Mouse (Mus musculus): Measurements from ENCODE around the gene Schip1. TPM values are rescaled to one million over a fixed set of nuclear protein-coding genes. Genes with fewer than 3 reads are reported as not detected.

Gene Schip1
- total RNA-seq, 2 experiments from 2014 or later, result 19.2 to 30.0 TPM

DNA sequence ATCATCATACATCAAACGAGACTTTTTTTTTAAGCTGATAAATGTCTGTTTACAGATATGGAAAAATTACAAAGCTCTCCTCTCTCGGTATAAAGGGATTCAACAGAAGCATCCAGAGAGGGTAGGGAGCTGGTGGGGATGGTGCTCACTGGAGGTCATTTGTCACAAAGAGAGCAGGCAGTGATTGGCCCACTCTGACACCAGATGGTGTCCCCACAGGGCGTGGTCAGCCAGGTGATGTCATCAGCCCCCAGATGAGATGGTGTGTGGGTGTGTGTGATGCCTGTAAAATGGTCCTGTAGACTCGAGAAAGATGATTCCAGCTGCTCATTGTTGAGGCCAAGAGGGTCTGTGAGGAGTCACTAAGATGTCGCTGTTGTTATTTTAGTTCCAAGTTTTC lies 554.5 kb downstream of the Schip1 start:
- DNase-seq, result no peak

DNA sequence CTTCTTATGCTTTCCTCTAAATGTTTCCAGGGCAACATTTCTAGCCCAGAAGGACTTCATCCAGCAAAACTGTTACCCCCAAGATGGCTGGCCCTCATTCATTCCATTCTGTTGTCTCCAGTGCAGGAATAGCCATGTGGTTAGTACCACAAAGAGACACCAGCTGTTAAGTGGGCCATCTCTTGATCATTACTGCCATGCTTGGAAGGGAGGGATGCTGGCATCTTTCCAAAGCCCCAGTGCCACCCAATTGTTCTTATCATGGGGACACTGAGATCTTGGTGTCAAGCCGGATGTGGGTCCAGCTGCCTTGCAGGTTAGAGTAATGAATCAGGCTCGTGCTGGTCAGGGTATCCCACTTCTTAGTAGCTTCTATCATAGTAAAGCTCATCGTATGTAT lies 557.4 kb downstream of the Schip1 start:
- no peak for DNase-seq

DNA sequence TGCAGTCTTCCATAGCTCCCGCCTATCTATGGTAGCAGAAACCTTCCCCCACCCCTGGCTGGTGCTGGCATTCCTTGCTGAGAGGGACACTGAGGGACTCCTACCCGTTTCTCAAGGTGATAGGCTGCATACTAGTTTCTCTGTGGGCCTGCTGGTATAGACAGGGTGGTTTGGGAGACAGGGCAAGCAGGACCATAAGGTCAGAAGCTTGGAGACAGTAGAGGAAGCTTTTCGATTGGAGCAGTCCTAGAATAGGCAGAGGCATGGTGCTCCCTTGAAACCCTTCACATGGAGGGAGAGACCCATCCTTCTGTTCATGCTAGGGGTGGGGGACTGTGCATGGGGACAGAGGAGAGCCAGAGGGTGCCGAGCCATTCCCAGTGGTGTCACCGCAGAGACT lies 558.4 kb downstream of the Schip1 start:
- DNase-seq, result no peak

DNA sequence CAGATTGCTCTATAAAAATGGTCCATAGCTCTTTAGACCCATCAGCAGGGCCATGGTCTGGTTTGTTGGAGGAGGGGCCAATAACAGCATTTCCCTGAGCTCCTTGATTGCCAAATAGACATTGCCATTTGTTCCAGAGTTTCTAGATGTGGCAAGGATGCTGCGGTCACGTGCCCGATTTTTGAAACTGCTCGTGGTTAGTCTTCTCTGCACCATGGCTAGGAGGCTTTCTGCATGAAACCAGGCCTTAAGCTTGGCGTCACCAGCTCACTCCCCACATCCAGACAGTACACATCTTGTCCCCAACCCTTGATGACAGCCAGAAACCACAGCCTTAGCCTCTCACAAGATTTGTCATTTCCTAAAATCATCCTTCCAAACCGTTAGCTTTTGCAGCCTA lies 559.9 kb downstream of the Schip1 start:
- no peak for DNase-seq

DNA sequence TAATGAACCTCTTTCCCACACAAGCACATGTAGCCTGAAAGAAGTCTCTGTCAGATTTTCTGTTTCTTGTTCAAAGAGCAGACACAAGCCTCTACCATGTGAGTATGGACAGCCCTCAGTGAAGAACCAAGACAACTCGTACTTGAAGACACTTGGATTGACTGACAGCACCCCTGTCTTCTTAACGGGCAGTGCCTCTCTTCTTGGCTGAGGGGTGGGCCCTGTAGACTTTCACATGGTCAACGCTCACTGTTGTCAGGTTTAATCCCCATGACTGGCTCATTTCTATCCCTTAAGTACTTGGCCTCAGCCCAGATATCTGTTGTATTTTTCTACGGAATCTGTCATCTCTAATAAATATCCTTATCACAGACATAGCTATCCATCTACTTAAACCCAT lies 565.7 kb downstream of the Schip1 start:
- no peak for DNase-seq

DNA sequence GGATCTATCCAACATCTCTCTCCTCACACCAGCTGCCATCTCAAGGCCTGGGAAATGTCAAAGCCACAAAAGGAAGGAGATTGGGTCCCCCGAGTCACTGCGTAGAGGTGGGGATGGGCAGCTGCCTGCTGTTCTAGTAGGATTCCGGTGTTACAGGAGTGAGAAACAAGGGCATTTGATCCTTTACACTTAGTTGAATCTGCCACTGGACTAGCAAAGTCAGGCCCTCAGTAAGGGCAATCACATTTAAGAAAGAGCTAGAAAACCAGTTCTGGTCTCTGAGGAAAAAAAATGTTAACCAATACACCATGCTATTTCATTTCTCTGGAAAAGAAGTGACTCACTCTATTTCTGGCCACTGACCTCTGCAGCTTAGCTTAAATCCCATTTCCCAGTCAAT lies 566.2 kb downstream of the Schip1 start:
- DNase-seq, result no peak

DNA sequence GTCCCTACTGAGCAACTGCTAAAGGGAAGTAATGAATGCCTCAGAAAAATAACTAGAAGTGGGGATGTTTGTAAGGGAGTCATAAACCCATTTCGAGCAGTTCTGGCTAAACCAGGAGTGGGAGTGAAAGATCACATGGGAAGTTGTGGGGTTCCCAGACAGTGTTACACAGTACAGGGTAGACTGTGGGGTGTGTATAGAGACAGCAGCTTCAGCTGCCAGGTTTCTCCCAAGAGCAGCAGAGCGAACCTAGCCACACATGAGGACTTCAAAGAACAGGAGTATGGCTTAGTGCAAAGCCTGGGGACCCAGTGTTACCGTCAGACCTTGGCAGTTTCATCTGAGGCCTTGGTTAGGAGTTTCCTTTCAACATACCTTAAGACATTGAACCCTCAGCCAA lies 568.1 kb downstream of the Schip1 start:
- DNase-seq, result no peak

DNA sequence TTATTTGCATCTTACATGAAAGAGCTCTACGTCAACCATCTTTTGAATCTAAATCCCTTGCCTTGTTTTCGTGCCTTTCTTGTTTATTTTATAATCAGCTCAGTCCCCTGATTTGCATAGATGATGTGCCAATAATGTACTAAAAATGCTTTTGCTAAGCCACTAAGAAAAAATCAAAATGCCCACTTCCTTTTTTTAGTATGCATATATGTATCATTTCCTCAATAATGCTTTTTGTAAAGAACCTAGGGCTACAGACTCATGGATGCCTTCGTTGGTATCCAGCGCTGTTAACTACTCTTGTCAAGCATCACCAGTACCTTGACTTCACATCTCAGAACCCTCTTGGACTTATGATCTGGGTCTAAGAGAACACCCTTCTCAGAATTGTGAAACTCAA lies 569.0 kb downstream of the Schip1 start:
- no peak for DNase-seq

DNA sequence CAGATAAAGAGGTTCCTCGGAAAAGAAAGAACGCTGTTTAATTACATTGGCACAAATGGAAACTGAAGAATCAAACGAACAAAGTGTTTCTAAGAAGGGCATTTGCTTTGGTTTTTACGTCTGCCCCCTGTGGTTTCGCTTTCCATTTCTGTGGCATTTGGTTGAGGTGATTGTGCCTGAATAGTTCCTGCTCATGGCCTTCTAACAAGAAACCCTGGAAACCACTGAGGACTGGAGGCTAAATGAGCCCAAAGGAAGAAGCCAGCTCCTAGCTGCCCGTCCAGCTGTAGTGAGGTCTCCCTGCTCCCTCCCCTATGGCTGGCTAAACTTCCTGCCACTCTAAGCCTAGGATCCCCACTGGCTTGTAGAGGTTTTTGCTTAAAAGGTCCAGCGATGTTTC lies 573.4 kb downstream of the Schip1 start:
- DNase-seq, result no peak

DNA sequence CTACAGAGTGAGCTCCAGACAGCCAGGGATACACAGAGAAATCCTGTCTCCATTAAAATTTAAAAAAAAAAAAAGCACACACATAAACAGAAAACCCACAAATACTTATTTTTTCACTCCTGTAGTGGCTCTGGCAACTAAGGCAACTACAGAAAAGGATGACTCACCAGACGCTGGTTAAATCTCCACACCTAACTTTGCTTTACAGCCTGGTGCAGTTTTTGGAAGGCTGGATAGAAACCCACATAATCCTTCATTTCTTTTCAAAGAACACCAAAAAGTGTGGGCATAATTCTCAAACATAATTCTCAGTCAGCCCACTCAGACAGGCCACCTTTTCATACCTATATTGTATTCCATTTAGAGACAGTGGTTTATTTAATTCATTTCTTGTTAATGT lies 574.1 kb downstream of the Schip1 start:
- no peak for DNase-seq

DNA sequence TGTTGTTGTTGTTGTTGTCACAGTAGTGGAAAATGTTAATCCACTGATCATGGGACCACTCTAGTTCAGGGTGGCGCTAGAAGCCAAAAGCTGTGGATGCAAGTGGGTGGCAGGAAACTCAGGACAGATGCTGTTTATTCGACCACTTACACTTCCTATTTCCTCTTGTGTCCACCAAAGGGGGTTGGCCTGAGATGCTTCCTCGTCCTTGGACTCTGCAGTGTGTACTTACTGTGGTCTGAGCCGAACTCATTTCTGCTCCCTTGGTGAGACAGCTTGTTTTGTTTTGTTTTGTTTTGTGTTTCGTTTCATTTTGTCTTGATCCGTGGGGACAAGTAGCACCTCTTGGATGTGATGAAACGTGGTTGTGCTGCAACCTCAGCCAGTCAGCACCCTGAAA lies 578.3 kb downstream of the Schip1 start:
- no peak for DNase-seq

DNA sequence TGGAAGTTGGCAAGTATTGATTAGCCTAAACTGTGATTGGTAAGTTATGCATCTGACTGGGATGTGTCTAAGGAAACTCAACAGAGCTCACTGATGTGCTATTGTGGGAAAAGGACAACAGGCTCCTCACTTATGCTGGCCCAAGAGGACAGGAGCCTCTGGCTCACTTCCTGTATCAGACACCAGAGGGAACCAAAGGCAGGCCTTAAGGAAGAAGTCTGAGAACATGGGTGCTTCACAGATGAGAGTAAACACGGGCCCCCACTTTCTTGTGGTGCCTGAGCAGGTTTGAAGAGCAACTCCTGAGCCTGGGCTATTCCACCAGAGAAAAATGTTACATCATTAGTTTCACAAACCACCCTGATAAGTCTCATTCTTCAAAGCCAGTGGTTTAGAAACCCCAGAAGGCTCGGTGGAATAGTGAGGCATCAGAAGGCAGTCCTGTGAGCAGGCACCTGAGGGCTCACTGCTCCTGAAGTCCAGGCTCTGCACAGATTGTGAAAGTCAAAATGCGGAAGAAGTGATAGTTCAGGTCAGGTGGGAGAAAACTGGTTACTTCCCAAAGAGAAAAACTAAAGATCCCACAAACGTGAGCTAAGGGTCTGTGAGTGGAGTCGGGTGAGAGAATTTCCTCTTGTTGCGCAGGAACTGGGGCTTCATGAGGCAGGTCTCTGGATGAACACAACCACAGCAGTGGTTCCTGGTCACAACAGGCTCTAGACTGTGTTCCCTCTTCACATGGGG lies 582.0 kb downstream of the Schip1 start:
- peak; percentile 24 for DNase-seq

DNA sequence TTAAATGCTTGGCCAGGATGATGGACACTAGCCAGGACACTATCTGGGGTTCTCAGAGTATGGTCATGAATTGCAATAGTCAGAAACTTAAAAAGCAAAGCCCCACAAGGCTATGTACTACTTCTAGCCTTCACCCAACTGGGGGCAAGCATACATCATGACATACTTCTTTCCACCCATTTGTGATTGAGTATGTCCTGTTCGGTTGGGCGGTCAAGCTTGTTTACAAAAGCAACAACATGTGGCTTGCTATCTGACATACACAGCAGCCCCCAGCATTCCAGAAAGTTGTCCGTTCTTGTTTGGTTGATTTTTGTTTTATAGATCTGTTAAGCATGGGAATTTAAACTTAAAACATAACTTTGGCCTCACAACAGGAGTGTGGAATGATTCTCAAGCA lies 582.7 kb downstream of the Schip1 start:
- DNase-seq, result no peak

DNA sequence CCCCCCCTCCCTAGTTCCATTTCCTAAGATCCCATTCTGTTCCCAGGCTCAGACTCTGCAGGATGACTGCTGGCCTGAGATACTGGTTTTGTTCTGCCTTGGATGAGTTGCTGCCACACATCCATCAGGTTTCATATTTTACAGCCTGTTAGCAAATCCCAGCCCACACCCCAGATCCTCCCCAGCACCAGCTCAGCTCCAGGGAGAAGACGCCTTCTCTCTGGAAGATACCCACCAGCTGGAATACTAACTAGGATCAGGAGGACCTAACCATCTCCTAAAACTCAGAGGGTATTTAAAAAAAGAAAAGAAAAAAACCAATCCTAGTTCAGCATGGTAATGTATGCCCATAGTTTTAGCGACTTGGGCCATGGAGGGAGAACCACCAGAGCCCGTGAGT lies 585.6 kb downstream of the Schip1 start:
- DNase-seq, result no peak

DNA sequence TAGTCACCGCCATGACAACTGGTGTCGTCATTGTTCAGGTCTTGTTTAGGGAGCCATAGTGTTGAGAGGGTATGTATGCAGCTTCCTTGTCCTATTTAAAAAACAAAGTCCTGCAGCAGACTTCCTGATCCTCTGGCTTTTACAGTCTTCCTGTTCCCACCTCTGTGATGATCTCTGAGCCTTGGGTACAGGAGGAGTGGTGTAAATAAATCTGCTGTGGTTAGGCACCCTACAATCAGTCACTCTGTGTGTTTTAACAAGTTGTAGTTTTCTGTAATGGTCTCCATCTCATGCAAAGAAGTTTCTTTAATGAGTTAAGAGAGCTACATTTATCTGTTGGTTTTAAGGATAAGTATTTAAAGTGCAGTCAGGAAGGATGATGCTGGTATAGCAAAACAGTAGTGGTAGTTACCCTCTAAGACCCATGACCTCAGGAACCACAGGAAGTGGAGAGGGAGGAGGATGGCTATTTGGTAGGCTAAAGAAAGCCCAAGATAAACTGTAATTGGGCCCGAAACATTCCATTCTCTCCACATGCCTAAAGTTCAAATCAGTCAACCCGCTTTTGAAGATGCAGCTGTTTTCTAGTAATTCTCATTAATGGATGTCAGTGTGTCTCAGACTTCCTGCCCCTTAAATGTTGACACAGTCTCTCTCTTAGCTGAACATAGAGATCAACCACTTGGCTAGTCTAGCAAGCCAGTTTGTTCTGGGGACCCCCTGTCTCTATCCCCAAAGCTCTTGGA lies 592.2 kb downstream of the Schip1 start:
- DNase-seq, result no peak

DNA sequence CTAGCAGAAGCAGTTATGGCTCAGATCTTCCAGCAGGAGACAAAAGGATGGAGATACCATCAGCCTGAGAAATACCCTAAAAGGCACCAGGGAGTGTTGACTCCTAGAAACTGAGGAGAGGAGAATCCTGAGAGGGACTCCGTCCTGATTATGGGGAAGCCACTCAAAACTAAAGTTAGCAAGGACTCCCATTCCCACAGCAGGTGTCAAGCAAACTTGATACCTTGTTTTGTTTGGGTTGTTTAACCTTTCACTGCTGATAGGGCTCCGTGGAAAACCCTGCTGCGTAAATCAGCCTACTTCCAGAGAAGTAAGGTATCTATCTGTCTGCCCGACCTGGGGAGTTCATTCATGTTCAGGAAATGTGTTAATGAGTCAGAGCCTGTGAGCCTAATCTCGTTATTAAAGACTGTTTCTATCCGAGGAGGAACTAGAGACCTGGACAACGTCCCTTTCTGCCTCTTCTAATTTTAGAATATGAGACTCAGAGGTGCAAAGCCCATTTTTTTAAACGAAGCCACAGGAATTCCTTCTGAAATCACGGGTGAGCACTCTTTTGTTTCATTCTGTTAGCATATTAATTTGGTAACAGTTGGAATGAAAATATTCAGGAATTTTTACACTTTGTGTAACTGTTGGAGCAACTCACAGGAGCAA lies 593.1 kb downstream of the Schip1 start:
- DNase-seq, result no peak

DNA sequence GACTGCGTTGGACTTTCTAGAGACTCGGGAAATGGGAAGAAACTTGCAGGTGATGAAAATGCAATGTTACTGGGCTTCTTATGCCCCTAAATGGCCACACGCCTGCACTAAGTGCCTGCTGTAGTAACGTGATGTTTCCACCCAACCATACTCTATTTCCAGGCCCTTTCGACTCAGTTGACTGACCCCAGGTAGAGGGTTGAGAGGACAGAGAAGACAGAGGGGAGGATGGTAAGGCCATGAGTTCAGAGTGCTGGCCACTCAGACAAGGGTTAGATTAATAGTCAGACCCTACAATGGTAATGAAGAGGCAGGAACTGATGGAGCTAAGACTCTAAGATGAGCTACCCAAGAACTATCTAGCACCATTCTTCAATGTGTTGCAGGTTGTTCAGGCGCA lies 595.4 kb downstream of the Schip1 start:
- no peak for DNase-seq

DNA sequence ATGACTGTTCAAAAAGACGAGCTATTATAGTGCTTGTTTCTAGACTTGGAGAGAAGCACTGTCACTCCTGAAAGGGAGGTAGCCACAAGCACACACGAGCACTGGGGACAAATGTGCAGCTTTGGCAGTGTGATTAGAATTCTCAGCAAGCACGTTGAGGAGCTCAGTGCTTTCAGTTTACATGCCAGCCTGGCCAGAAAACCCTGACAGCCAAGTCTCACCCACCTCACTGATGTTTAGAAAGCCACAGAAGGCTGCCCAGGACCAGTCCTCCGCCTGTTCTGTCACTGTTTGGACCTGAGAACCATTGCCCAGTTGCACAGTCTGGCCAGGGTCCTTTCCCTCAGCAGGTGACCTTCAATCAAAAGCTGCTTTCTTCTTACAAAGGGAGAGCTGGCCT lies 595.9 kb downstream of the Schip1 start:
- no peak for DNase-seq

DNA sequence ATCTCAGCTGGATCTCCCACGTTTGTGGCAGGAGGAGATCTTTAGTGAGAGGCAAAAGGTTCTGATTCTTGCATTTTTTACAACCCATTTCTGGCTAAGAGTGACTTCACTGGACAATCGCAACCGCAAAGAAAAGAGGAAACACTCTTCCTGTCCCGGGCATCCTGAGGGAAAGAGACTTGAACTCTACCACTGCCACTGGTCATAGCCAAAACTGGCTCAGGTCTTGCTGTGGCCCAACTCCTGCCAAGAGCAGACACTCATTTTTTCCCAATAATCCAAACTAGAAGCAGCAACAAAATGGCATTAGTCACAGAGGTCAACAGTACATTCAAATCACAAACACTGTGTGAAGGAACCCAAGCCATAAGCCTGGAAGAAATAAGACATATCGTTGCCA lies 597.8 kb downstream of the Schip1 start:
- no peak for DNase-seq

DNA sequence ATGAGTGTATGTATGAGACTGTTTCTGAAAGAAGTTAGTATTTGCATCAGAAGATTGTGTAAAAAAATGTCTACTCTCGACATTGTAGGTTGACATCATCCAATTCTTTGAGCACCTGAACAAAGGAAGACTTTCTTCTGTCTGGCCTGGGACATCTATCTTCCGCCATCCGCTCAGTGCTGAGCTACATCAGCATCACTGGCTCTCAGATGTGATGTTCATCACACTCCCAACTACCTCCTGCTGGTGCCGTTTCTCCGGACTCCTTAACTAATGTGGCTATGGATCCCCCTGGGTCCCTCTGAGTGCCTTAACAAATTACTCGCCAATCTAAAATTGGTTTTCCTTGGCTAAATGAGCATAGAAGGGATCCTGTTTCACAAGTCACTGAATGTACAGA lies 599.7 kb downstream of the Schip1 start:
- no peak for DNase-seq

DNA sequence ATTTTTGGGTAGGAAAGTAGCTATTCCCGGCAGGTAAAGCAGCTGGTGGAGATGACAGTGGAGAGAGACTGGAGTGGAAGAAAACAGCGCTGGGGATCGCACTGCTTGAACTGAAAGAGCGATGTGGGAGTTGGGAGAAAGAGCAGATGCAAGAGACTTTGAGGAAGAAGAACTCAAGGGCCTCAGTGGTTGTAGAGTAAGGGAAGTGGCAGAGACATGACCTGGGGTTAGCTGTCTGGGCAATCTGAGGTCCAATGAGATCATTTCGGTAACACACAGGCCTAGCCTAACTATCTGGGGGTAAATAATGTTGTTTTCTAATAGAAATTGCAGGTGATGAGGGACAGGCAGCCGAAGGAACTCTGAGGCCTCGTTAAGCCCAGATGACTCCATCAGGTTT lies 601.8 kb downstream of the Schip1 start:
- no peak for DNase-seq

DNA sequence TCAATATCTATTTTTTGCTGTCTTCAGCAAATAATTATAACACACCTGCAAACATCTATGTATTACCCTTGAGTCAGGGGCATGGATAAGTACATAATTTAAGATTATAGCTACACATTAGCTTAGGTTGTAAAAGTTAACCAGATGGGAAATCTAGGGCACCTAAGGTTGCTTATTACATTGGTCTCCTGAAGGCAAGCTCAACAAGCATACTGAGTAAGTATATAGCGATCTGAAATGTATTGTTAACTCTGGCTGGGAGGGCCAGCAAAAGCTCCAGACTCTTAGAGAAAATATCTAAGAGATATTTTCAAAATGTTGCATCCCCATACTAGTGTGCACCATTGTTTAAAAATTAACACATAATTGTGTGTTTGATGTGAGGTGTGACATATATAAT lies 603.2 kb downstream of the Schip1 start:
- no peak for DNase-seq

DNA sequence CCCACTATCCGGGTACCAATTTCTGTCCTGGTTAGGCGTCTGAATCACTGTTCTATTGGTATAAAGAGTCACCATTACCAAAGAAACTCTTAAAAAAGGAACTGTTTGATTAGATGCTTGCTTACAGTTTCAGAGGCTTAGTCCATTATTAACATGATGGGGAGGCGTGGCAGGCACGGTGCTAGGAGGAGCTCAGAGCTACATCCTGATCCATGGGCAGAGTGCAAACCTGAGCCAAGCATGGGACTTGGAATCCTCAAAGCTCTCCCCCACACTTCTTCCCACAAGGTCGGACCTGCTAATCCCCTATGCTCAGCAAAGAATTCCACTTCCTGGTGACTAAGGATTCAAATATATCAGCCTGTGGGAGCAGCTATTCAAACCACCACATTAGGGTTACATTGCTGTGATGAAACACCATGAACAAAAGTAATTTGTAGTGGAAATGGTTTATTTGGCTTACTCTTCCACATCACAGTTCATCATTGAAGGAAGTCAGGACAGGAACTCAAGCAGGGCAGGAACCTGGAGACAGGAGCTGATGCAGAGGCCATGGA lies 604.9 kb downstream of the Schip1 start:
- DNase-seq, result no peak
